Mouse (Mus musculus): ENCODE data around the gene Pacsin2. TPM values are rescaled to one million over a fixed set of nuclear protein-coding genes. Genes with fewer than 3 reads are reported as not detected.
"Not testable (repeated sequence)": the region's sequence is repeated elsewhere in the genome, so short reads cannot be mapped to it uniquely, and the experiment has no call there.

The Pacsin2 gene
- 51.8 and 53.3 TPM in 2 replicates for polyA plus RNA-seq (2015; fragmentation: Nextera tagmentation; extraction: Ambion mirVana)

GRCm38 (mm10) chr15:83464083-83464904 is at the start of gene Pacsin2:
Gene Pacsin2 (minus strand): TSS chr15:83464606.
- ATAC-seq (ENCODE audit: low FRiP score, low read depth), result peak; percentile 99
- peak within 1 kb of the TSS; percentile 84 for H3K9ac ChIP-seq
- H3K4me3 ChIP-seq, result peak within 1 kb of the TSS; percentile 73
- peak within 1 kb of the TSS; percentile 74 for H3K27ac ChIP-seq
- H3K9me3 ChIP-seq, result no peaks in the 10 kb centered on the region
- H3K36me3 ChIP-seq, result no peaks in the 10 kb centered on the region
- under 1% methylated on average over 68 of the region's 88 CpGs for WGBS
- no peaks in the 10 kb centered on the region for H3K27me3 ChIP-seq
- peak within 1 kb of the TSS; percentile 97 for H3K4me2 ChIP-seq (replicated peaks)
- H3K4me1 ChIP-seq, result peaks cover 15% of the 10 kb centered on the region

- Histone ChIP-seq H3K36me3 (no peaks in the 10 kb centered on the region), H3K4me3 (no peak overlapping the region), H3K27me3 (no peaks in the 10 kb centered on the region), H3K27ac (no peak overlapping the region), H3K4me1 (peaks cover 14% of the 10 kb centered on the region), H3K9me3 (no peaks in the 10 kb centered on the region), H3K9ac (no peak overlapping the region), H3K4me2 (replicated peaks) (no peak overlapping the region)
- WGBS, result 75% methylated on average over 13 of the region's 13 CpGs
- no peak for ATAC-seq (ENCODE audit: low FRiP score, low read depth)
Observed at GRCm38 (mm10) chr15:83512489-83513281, 48.3 kb upstream of the Pacsin2 start.

GRCm38 (mm10) chr15:83510805-83511405 is 46.5 kb upstream of the Pacsin2 start, which contains the start of gene Ttll1:
Gene Ttll1 (minus strand): TSS chr15:83510893.
- ATAC-seq (ENCODE audit: low FRiP score, low read depth), result peak; percentile 96
- WGBS, result 12% methylated on average over 41 of the region's 41 CpGs
- no peak within 1 kb of the TSS for H3K27ac ChIP-seq
- H3K4me3 ChIP-seq, result peak within 1 kb of the TSS; percentile 64
- no peaks in the 10 kb centered on the region for H3K9me3 ChIP-seq
- H3K4me2 ChIP-seq (replicated peaks), result peak within 1 kb of the TSS; percentile 84
- peaks cover 14% of the 10 kb centered on the region for H3K4me1 ChIP-seq
- peak within 1 kb of the TSS; percentile 68 for H3K9ac ChIP-seq
- no peaks in the 10 kb centered on the region for H3K27me3 ChIP-seq
- no peaks in the 10 kb centered on the region for H3K36me3 ChIP-seq

GRCm38 (mm10) chr15:83509950-83510804 is 45.8 kb upstream of the Pacsin2 start:
- no peaks in the 10 kb centered on the region for H3K9me3 ChIP-seq
- peak overlapping the region; percentile 84 for H3K4me2 ChIP-seq (replicated peaks)
- peaks cover 14% of the 10 kb centered on the region for H3K4me1 ChIP-seq
- peaks cover 2% of the 10 kb centered on the region; the same call in 1 of the 2 replicates for H3K36me3 ChIP-seq
- no peak overlapping the region for H3K27ac ChIP-seq
- WGBS, result 27% methylated on average over 17 of the region's 17 CpGs
- H3K9ac ChIP-seq, result peak overlapping the region; percentile 68
- no peaks in the 10 kb centered on the region for H3K27me3 ChIP-seq
- H3K4me3 ChIP-seq, result peak overlapping the region; percentile 64
- peak; percentile 79 for ATAC-seq (ENCODE audit: low FRiP score, low read depth)

- peaks cover 61% of the 10 kb centered on the region for H3K36me3 ChIP-seq
Observed at GRCm38 (mm10) chr15:83501483-83501882, 37.1 kb upstream of the Pacsin2 start.

GRCm38 (mm10) chr15:83500352-83500751 is 35.9 kb upstream of the Pacsin2 start:
- Histone ChIP-seq H3K36me3 (peaks cover 72% of the 10 kb centered on the region), H3K4me2 (replicated peaks) (no peak overlapping the region), H3K27ac (no peak overlapping the region), H3K27me3 (no peaks in the 10 kb centered on the region), H3K4me3 (no peak overlapping the region), H3K9ac (no peak overlapping the region), H3K9me3 (0 out of 2 replicates have a peak, but pooled peaks cover 3% of the 10 kb centered on the region), H3K4me1 (no peaks in the 10 kb centered on the region)
- 50% methylated on average over 3 of the region's 3 CpGs for WGBS
- ATAC-seq (ENCODE audit: low FRiP score, low read depth), result no peak

More at GRCm38 (mm10) chr15:83501483-83501882, 37.1 kb upstream of the Pacsin2 start:
- not testable (repeated sequence) for H3K9ac ChIP-seq; H3K9me3 ChIP-seq; H3K27ac ChIP-seq; ATAC-seq (ENCODE audit: low FRiP score, low read depth); H3K27me3 ChIP-seq; H3K4me3 ChIP-seq; H3K4me2 ChIP-seq (replicated peaks); H3K4me1 ChIP-seq
- WGBS, result 69% methylated on average over 6 of the region's 6 CpGs

- ATAC-seq (ENCODE audit: low FRiP score, low read depth), result no peak
- no peak overlapping the region for H3K4me2 ChIP-seq (replicated peaks)
- H3K9ac ChIP-seq, result no peak overlapping the region
- H3K4me1 ChIP-seq, result no peaks in the 10 kb centered on the region
- no peak overlapping the region for H3K27ac ChIP-seq
- H3K27me3 ChIP-seq, result no peaks in the 10 kb centered on the region
- H3K9me3 ChIP-seq, result 0 out of 2 replicates have a peak, but pooled peaks cover 3% of the 10 kb centered on the region
- H3K36me3 ChIP-seq, result peaks cover 79% of the 10 kb centered on the region
- WGBS, result 90% methylated on average over 10 of the region's 10 CpGs
- H3K4me3 ChIP-seq, result no peak overlapping the region
Observed at GRCm38 (mm10) chr15:83499211-83499755, 34.9 kb upstream of the Pacsin2 start.

GRCm38 (mm10) chr15:83497299-83497698 is 32.9 kb upstream of the Pacsin2 start:
- no peak overlapping the region for H3K4me3 ChIP-seq
- H3K9me3 ChIP-seq, result 0 out of 2 replicates have a peak, but pooled peaks cover 3% of the 10 kb centered on the region
- H3K4me1 ChIP-seq, result no peaks in the 10 kb centered on the region
- no peak overlapping the region for H3K4me2 ChIP-seq (replicated peaks)
- no peak for ATAC-seq (ENCODE audit: low FRiP score, low read depth)
- peaks cover 88% of the 10 kb centered on the region for H3K36me3 ChIP-seq
- no peak overlapping the region for H3K27ac ChIP-seq
- no peaks in the 10 kb centered on the region for H3K27me3 ChIP-seq
- H3K9ac ChIP-seq, result no peak overlapping the region
- 91% methylated on average over 6 of the region's 6 CpGs for WGBS

GRCm38 (mm10) chr15:83495787-83496367 is 31.5 kb upstream of the Pacsin2 start:
- H3K27me3 ChIP-seq, result no peaks in the 10 kb centered on the region
- H3K9me3 ChIP-seq, result 0 out of 2 replicates have a peak, but pooled peaks cover 3% of the 10 kb centered on the region
- H3K4me2 ChIP-seq (replicated peaks), result peak overlapping the region; percentile 12; the same call in 1 of the 2 replicates
- ATAC-seq (ENCODE audit: low FRiP score, low read depth), result no peak
- WGBS, result 63% methylated on average over 22 of the region's 22 CpGs
- no peak overlapping the region for H3K4me3 ChIP-seq
- no peaks in the 10 kb centered on the region for H3K4me1 ChIP-seq
- peaks cover 93% of the 10 kb centered on the region for H3K36me3 ChIP-seq
- no peak overlapping the region for H3K9ac ChIP-seq
- H3K27ac ChIP-seq, result no peak overlapping the region

GRCm38 (mm10) chr15:83495195-83495594 is 30.8 kb upstream of the Pacsin2 start:
- Histone ChIP-seq H3K27ac (no peak overlapping the region), H3K9me3 (0 out of 2 replicates have a peak, but pooled peaks cover under 1% of the 10 kb centered on the region), H3K9ac (no peak overlapping the region), H3K36me3 (peaks cover 92% of the 10 kb centered on the region), H3K27me3 (no peaks in the 10 kb centered on the region), H3K4me3 (no peak overlapping the region), H3K4me1 (no peaks in the 10 kb centered on the region), H3K4me2 (replicated peaks) (no peak overlapping the region)
- 91% methylated on average over 3 of the region's 3 CpGs for WGBS
- no peak for ATAC-seq (ENCODE audit: low FRiP score, low read depth)

All from limb, embryonic 13.5 days (tissue).